Mouse (Mus musculus): ENCODE measurements at regions not wholly inside any gene's neighbourhood (a gene's known extent, or its start where the extent isn't known, plus 50 kb on each side); places are given as distances from the start of the nearest gene placed in this dataset.

DNA sequence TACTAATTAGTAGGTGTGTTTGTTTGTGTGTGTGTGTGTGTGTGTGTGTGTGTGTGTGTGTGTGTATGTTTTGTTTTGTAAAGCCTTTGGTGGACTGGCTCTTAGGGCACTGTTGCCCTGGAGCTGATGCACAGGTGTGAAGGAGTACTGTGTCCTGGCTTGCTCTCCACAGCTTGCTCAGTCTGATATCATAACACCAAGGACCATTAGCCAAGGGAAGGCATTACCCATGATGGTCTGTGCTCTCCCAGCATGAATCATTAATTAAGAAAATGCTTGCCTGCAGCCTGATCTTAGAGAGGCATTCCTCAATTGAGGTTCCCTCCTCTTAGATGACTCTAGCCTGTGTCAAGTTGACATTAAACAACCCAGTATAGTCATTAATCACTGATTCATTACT lies 54.7 kb downstream of the Spry2 start:
- no peak for DNase-seq (ENCODE audit: low read depth, low spot score)

DNA sequence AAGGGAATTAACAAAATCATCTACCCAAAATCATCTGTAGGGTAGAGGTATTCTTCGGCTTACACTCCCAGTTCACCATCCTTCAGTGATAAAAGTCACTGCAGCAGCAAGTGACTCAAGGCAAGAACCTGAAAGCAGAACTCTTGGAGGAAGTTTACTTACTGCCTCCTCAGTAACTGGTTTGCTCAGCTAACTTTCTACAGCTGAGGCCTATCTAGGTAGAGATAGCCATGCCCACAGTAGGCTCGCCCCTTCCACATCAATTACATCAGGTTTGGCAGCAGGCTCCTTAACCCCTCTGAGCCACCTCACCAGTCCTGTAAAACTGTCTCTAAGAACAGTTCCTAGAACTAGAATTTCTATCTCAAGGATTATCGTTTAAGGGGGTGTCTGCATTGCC lies 59.1 kb downstream of the Spry2 start:
- no peak for DNase-seq (ENCODE audit: low read depth, low spot score)

DNA sequence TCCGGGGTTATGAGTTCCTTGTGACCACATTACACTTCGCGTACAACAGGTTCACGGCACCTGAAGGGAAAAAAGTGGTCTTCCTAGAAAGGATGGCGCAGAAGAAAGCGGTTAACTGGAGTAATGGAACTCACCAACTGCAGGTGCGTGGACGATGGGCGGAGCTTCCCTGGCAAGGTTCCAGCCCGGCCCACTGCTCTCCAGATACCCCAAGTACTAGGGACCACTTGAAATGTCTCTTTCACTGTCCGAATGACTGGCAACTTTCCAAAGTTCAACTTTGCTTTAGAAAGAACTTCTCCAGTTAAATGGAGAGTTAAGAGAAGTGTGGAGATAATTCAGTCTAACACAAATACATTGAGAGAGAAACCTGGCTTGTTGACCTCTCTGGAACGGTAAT lies 65.9 kb downstream of the Spry2 start:
- DNase-seq (ENCODE audit: low read depth, low spot score) = no peak

DNA sequence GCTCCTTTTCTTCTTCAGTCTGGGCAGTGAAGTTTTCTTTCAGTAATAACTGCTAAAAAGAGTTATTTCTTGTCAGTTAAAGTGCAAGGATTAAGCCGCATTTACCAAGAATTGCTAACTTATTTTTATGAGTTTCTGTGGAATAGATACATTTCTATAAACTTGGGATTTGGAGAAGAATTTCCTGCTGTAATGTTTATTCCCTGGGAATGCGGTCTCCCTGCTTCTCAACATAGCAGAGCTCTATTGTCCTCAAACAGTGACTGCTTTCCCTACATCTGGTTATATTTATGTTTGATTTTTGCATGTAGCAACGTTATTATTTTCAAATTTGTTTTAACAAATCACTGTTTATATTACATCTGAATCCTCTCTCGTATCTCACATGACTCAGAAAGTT lies 66.3 kb downstream of the Spry2 start:
- no peak for DNase-seq (ENCODE audit: low read depth, low spot score)

DNA sequence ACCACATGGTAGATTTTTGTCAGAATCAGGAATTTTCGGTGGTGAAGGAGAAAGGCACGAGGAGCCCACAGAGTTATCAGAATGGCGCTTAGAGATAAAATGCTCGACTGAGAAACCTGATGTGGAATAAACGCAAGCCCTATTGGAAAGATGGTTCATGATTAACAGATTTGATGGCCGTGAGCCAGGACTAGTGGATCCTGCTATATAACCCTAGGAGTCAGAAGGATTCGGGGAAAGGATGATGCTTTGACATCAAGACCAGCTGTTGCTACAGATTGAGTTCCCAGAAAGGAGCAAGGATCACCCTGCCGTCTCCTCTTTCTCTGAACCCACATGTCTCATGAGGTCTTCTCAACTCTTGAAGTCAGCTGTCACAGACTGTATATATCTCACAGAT lies 73.5 kb downstream of the Spry2 start:
- DNase-seq (ENCODE audit: low read depth, low spot score) = no peak

DNA sequence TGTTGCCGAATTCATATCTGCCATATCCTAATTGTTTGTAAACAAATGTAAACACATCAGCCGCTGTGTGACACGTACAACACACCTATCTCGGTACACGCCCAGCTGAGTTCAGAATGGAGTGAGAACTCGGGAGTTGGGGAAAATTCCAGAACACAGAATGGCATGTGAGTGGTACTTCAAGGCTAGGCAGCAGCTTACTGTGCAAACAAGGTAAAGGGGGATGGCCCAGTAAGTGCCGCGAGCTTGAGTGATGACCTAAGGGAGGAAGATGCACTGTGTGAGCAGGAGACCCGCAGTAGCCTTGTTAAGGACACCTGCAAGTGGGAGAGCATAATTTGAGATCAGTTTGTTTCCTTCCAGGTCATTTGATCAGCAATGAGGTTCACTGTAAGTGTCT lies 74.0 kb downstream of the Spry2 start:
- no peak for DNase-seq (ENCODE audit: low read depth, low spot score)

DNA sequence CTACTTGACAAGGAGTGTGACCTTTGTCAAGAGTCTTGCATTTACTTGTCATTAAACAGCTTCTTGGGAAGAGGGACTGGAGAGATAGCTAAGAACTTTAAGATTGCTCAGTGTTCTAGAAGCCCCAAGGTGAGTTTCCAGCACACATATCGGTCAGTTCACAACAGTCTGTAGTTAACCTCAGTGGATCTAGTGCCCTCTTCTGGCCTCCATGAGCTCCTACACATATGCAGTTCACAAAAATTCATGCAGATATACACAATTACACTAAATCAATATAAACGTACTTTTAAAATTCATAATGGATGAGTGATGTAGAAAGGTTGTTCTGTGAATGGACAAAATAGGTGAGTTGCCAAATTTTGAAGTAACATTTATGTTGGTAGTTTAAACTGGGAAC lies 77.1 kb downstream of the Spry2 start:
- no peak for DNase-seq (ENCODE audit: low read depth, low spot score)

DNA sequence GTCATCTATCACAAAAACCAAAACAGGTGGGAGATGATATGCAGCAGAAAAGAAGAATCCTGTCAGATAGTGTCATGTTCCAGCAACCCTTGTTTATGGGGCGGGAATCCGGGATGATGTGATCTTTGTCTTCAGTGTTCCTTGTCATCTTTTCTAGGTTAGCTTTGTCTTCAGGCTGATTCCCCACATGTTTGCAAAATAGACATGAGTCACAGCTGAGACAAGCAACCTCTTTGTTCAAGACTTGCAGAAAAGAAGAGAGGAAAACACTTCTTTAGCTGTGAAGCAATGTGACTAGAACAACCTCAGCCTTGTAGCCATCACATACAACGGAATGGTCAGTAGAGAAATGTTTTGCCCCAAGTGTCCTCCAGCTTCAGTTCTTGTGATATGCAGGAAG lies 77.8 kb downstream of the Spry2 start:
- no peak for DNase-seq (ENCODE audit: low read depth, low spot score)

DNA sequence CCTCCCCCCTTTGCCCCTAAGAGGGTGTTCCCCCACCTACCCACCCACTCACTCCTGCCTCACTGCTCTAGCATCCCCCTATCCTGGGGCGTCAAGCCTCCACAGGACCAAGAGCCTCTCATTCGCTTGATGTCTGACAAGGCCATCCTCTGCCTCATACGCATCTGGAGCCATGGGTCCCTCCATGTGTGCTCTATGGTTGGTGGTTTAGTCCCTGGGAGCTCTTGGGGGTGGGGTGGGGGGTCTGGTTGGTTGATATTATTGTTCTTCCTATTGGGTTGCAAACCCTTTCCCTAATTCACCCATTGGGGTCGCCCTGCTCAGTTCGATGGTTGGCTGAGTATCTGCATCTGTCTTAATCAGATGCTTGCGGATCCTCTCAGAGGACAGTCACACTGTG lies 79.1 kb downstream of the Spry2 start:
- no peak for DNase-seq (ENCODE audit: low read depth, low spot score)

DNA sequence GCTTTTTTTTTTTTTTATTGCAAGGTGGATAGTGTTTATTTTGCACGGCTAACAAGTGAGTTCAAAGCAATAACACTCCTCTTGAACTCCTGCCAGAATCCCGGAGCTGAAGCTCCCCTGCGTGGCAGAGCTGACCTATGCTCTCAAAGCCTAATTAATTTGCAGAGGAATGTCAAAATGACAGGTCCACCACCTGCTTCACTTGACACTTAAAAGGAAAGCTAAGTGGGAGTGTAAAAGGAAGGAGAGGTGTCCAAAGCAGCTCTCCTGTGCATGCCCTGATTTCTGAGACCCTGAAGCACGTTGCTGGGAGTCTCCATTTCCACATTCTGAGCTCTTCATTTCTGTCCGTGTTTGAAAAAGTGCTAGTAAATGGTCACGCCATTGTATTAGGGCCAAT lies 80.8 kb downstream of the Spry2 start:
- DNase-seq (ENCODE audit: low read depth, low spot score) = no peak

DNA sequence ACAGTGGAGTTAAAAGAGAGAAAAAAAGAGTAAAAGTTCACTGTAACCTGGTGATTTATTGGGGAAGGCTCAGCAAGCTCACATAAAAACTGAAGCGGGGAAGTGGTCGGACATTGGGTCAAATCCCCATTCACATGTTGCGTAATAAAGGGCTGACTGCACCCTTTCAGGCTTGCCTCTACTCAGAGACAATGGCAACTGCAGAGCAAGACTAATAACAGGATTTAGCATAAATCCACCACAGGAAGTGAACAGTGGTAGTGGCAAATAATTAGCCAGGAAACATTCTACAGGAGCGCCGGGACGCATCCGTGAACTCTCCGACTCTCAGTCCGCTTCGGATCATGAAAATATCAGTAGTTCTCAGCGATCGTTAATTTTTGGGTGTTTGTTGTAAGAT lies 81.3 kb downstream of the Spry2 start:
- DNase-seq (ENCODE audit: low read depth, low spot score) = no peak

DNA sequence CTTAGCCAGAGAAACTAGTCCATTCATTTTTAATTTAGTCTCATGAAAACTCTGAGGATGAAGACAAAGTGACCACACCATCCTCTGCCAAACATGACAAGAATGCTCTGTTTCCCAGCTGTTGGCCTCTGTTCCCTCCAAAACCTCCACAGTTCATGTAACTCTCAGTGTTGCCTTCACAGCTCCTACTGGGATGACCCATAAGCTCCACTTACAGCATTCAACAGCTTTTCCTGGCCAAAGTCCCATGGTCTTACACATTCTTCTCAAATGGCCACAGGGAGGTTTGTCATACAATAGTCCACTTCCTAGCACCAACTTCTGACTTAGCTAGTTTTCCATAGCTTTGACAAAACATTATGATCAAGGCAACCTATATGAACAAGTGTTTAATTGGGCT lies 83.0 kb downstream of the Spry2 start:
- no peak for DNase-seq (ENCODE audit: low read depth, low spot score)

DNA sequence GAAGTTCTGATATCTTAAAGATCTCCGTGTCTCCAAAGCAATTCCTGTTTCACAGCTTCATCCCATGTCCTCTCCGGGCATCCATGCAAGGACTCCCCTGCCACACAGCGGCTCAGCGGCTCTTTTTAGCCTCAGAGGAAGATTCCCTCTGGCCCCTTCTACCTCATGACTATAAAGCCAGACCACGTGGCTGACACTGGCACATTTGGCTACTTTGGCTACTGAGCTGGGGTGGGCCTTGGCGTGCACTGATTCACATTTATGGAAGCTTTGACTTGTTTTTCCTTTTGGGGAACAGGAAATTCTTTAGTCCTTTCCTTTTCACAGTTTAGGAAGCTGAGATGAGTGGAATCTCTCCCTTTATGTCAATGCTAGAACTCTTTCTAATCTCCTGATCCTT lies 83.5 kb downstream of the Spry2 start:
- no peak for DNase-seq (ENCODE audit: low read depth, low spot score)

DNA sequence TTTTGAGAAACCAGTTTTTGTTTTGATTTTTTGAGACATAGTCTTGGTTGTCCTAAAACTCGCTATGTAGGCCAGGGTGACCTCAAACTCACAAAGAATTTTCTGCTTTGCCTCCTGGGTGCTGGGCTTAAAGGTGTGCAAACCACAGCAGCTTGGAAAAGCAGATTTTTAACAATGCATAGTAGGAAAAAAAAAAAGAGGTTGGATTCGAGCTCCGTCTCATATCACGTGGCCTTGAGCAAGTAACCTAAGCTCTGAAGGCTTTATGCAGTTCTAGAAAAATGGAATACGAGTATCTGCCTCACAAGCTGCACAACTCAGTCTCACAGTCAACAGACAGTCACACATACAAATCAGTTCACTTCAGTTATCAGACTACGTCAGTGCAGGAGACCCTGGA lies 90.9 kb downstream of the Spry2 start:
- no peak for DNase-seq (ENCODE audit: low read depth, low spot score)

DNA sequence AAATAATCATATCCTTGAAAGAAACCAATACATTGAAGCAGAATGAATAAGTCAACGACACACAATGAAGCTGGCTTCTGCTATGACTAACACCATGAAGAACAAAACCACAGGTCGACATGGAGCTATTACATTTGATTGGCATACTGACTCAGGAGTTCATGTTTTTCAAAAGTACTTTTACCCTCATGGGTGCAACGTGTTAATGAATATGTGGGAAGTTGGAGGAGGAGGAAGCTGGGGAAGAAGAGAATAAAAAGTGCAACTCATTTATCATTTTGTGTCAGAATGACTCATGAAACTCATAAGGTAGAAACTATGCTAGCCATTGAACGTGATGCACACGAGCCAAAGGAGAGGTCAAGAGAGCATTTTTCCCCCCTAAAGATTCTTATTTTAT lies 91.3 kb downstream of the Spry2 start:
- DNase-seq (ENCODE audit: low read depth, low spot score) = no peak

DNA sequence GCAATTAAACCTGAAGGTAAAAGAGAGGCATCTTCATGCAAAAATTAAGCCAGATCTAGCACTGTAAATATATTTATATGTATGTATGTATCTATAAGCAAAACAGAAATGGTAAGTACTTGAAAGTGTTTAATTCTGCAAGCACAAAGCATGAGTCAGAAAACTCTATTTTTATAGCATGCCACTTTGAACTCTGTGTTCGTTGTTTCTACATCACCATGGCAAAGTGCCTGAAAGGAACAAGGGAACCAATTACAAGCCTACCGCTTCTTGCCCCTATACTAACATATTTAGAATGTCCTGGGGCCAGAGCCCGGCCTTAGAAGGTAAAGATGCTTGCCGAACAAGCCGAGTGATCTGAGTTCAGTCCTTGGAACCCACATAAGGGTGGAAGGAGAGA lies 91.9 kb downstream of the Spry2 start:
- no peak for DNase-seq (ENCODE audit: low read depth, low spot score)

DNA sequence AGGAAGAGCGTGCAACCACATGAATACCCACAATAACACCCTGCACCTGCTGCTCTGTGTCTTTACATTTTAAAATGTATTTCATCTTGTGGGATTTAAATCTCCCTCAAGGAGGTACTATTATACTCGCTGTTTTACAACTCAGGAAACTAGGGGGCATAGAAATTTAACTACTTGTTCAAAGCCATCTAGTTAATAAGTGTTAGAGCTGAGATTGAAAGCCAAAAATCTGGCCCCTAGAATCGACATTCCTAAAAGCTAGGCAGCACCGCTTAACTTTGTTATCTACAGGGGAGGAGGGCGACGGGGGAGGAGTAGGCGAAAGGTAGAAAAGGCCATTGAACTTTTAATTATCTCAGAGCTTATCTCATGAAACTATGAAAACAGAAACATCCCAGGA lies 93.3 kb downstream of the Spry2 start:
- DNase-seq (ENCODE audit: low read depth, low spot score) = no peak

DNA sequence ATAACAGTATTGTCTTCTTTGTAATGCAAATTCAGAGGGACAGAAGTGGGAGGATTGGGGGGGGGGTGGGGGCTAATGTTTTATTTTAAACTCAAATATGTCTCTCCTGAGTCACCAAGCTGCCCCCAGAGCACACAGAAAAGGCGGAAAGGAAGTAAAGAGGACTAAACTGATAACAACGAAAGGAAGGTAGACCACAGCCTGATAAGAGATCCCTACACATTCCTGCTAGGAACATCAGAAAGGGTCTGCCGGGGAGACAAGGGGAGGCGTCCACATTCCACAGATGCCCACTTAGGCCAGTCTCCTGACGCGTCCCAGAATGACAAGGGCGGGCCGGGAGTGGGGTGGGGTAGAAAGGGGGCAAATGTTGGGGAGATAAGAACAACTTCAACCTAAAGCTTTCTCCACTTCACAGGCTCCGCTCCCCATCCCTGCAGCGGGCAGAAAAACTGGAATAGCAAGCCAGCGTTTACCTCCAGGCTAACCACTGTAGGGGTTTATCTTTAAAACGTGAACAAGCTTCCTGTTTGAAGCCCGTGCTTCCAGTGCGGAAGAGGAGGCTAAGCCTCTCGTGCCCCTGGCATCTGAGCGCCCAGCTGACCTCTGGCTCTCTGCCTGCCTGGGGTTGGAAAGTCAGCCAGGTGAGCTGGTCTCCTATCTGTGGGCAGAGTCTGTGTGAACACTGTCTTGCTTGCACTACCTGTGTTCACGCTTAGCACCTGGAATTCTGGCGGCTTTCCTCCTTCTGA lies 93.9 kb downstream of the Spry2 start:
- DNase-seq (ENCODE audit: low read depth, low spot score) = no peak

DNA sequence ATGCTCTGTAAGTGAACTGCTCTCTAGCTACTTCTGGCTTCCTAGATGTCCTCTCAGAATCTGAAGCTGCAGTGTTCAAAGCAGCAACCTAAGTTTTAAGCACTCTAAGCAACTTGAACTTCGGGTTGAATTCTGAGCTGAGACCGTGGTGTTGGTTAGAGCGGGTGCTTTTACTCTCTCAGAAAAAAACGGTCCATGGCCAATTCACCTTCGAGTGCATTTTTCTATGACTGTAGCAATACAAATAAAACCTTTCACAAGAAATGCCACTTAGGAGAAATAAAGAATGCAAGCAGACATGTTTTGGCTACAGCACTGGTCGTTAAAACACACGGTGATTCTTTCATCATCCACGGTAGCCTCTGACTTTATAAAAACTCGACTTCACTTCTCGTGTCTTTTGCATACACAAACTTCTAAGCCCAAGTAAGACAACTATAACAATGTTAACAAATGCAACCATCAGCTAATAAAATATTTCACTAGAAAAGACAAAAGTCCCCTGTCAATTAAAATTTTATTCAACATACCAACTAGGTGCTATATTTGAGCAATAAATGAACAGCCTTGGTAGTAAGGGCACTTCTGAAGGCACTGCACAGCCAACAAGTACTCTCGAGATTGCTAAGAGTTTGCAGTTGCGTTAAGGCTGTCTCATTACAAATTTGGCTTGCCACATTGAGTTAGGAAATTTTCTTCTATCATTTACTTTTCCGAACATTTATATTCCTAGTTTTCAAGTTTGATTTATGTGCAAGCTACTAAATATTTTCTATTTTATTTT lies 96.3 kb downstream of the Spry2 start:
- DNase-seq (ENCODE audit: low read depth, low spot score) = no peak

DNA sequence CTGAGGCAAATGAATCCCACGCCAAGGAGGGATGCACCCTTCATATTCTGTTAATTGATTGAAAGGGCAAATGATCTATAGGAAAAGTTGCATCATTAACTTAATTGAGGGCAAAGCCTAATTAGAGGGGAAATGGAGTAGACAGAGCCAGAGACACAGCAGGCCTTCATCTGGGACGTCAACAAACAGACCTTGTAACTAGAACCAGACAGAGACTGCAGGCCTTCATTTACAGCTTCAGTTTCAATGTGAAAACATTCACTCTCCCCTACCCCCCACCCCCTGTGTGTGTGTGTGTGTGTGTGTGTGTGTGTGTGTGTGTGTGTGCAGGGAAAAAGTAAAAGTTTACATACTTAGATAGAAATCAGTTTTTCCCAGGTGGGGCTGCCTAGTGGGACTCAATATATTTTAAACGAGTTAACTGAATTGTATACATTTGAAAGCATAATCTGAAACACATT lies 97.2 kb downstream of the Spry2 start:
- no peak for DNase-seq (ENCODE audit: low read depth, low spot score)

DNA sequence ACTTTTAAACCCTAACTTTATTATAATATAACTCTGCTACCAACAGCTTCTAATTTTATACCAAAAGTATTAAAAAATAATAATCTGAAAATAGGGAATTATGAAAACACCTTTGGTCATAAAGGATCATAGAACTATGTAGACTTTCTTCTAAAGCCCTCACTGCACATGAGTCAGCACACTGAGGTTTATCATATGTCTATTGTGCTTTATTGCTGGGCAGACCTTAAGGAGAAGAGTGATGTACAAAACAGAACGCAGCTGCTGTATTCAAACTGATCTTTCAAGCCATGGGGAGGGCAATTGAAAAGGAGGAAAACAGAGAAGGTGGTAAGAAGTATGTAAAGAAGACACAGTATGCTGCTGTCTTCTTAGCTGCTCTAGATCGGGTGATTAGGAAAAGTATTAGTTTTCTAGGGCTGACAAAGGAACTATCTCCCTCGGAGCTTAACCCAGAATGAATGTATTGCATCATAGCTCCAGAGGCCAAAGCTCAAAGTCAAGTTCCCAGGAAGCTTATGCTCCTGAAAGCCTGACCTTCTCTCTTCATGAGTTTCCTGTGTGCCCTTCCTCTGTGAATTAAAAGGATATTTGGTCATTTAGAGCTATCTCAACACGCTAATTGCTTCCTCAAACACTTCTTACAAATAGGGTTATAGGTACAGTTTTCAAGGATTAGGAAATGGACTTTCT lies 103.5 kb downstream of the Spry2 start:
- DNase-seq (ENCODE audit: low read depth, low spot score) = no peak

DNA sequence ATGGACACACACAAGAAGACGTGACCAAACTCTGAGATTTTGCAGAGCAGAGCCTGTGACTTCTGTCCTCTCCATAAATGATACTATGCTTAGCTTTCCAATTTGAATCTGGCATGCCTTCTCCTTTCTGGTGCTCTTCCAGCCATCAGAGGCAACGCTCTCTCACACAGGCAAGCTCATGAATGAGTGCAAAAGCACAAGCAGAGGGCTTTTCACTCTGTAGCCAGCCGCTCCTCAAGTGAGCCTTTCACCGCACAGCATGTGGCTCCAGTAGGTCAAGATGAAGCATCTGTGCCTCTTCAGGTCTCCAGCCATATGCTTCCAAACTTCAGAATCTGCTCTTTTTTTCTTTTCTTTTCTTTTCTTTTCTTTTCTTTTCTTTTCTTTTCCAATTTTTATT lies 106.2 kb downstream of the Spry2 start:
- DNase-seq (ENCODE audit: low read depth, low spot score) = no peak

DNA sequence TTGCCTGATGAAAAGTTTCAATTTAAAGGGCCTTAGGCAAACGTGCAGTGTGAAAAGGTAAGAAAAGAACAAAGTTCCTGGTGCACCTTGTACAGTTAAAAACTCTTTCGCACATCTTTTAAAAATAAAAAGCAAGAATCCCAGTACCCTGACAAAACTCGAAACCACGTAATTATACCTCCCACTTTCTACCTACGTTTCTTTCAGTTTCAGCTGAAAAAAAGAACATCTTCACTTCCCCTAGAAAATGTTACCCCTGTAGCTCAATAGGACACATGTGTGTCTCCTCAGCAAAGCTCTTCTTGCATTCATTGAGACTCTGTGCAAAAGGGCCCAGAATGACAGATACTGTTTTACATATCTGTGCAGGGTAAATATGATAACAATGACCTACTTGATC lies 113.2 kb downstream of the Spry2 start:
- no peak for DNase-seq (ENCODE audit: low read depth, low spot score)

All from brain, embryonic 18.5 days (tissue).